Mouse (Mus musculus): ENCODE measurements around the gene Gps1. TPM values are rescaled to one million over a fixed set of nuclear protein-coding genes. Genes with fewer than 3 reads are reported as not detected.

Gene Gps1
- 168 TPM for polyA plus RNA-seq (2017; shearing (Covaris generic))

DNA sequence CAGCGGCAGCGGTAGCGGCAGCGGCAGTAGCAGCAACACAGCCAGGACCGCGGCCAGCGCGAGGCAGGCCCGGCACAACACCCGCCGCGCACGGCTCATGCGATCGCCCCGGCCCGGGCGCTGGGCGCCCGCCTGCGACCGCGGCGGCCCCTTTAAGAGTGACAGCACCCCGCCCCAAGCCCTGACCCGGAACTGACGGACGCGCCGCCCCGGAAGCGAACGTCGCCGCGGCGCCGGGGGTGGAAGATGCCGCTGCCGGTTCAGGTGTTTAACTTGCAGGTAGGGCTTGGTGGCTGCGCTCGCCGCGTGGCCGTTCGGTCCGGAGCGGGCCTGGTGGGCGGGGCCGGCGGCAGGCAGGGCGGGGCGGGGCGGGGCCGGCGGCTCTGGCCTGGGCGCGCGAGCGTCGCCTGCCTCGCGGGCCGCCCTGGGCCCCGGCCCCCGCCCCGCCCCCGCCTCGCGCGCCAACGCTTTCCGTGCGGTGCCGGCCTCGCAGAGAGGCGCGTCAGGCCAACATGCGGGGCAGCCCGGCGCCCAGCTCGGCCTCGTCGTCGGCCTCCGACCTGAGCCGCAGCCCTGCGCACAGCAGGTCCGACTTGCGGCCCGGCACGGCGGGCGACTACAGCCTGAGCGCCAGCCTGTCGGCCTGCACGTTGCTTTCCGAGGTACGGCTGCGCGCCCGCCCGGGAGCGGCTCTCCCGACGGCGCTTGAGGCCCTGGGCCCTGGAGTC, at the start of gene Gps1, which contains the start of gene Rfng:
Gps1 (plus strand) TSS at position 209 of the 728 bp plus-strand sequence.
Rfng (minus strand) TSS at position 144 of the 728 bp plus-strand sequence.

DNA sequence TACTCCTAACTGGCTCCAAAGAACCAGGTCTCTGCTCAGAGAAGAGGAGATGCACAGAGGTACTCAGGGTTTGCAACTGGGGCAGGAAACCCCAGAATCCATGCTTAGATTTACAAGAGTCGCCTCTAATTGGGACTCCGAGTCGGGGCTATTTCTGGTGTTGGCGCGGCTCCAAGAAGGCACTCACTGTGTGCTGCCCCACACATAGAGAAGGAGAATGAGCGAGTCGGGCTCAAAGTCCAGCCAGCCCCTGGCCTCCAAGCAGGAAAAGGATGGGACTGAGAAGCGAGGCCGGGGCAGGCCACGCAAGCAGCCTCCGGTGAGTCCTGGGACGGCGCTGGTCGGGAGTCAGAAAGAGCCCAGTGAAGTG, 21.4 kb upstream of the Gps1 start, which contains the start of gene Hmga1b:
Hmga1b (plus strand) TSS at position 123 of the 370 bp plus-strand sequence.

DNA sequence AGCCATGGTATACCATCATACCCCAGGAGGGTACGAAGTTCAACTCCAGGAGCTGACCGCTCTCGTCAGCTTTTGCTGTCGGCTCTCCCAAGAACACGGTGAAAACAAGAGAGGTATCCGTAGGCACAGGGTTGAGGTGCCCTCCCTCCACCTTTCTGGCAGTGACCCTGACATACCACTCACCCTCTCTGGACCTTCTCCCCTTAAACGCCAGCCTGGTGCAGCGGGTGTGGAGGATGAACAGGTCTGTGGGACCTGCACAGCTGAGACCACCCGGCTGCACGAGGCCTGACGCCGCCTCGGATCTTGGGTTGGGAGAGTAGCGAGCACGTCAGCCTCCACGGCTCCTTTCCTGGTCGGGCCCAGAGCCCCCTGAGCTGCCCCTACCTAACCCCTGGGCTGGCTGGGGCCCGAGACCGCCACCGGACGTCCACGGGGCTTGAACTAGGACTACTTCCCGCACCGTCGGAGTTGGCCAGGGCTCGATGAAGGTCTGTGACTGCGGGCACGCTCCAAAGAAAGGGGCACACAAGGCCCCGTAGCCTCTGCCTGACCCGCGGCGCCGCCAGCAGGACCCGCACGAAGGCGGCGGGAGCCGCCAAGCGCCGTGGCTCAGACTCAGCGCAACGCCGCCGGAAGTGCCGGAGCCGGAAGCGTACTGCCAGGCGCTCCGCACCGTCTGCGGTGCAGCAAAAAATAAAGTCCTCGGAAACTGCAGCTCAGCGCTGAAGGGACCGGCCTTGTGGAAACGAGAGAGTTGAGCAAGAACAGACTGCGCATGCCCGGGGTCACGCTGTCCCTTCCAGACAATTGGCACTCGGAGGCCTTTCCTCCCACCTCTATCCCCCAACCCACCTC, 11.9 kb downstream of the Gps1 start, which contains the start of gene Dus1l:
Dus1l (minus strand) TSS at position 648 of the 858 bp plus-strand sequence.

DNA sequence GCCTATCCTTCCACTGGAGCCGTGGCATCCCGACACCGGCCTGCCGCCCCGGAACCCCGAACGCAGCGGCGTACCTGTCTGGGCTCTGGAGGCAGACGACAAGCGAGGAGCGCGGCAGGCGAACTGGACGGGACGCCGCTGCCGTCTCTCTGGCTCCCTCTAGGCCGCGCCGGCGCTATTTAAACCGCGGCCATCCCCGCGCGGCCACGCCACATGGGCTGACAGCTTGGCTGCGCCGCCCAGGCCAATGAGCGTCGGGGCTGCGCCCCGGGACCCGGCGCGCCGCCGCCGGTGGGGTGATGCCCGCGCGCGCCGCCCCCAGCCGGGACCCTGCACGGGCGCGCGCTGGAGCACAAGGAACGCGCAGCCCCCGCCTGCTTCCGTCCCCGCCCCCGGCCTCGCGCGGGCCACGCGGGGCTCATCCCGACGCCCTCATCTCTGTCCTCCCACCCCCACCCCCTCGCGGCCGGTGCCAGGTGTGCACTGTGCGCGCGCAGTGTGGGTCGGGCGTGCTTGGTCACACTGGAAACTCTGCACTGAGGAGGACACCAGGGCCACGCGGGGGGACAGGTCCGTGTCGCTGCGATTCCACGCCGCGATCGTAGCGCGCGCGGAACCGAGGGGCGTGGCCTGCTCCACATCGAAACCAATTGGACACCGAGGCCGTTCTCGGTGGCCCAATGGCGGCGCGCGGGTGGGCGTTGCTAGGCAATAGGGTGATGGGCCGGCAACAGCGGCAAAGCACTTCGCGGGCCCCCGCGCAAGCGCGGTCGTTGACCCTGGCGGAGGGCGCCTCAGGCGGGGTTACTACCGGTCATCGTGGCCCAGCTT, 40.1 kb downstream of the Gps1 start, which contains the start of gene Fasn:
Fasn (minus strand) TSS at position 592 of the 831 bp plus-strand sequence.

Other genes starting within 250 kb of the Gps1 start
- 124 TPM for gene Mcrip1, start 234.5 kb upstream of the Gps1 start, polyA plus RNA-seq (2017; shearing (Covaris generic))
- not detected for gene Ppp1r27, start 233.1 kb upstream of the Gps1 start, polyA plus RNA-seq (2017; shearing (Covaris generic))
- gene P4hb, start 211.0 kb upstream of the Gps1 start, polyA plus RNA-seq (2017; shearing (Covaris generic)) = 279 TPM
- 896 TPM for gene Arhgdia, start 202.6 kb upstream of the Gps1 start, polyA plus RNA-seq (2017; shearing (Covaris generic))
- gene Alyref, start 185.9 kb upstream of the Gps1 start, polyA plus RNA-seq (2017; shearing (Covaris generic)) = 6.6 TPM
- gene Anapc11, start 185.9 kb upstream of the Gps1 start, polyA plus RNA-seq (2017; shearing (Covaris generic)) = 129 TPM
- 1.3 TPM for gene Npb, start 175.8 kb upstream of the Gps1 start, polyA plus RNA-seq (2017; shearing (Covaris generic))
- gene Pcyt2, start 166.3 kb upstream of the Gps1 start, polyA plus RNA-seq (2017; shearing (Covaris generic)) = 170 TPM
- gene Sirt7, start 159.0 kb upstream of the Gps1 start, polyA plus RNA-seq (2017; shearing (Covaris generic)) = 233 TPM
- 12.0 TPM for gene Mafg, start 150.7 kb upstream of the Gps1 start, polyA plus RNA-seq (2017; shearing (Covaris generic))
- gene Pycr1, start 140.5 kb upstream of the Gps1 start, polyA plus RNA-seq (2017; shearing (Covaris generic)) = 1.00 TPM
- gene Myadml2, start 136.1 kb upstream of the Gps1 start, polyA plus RNA-seq (2017; shearing (Covaris generic)) = not detected
- not detected for gene Notum, start 123.1 kb upstream of the Gps1 start, polyA plus RNA-seq (2017; shearing (Covaris generic))
- gene Aspscr1, start 111.3 kb upstream of the Gps1 start, polyA plus RNA-seq (2017; shearing (Covaris generic)) = 141 TPM
- gene Cenpx, start 70.5 kb upstream of the Gps1 start, polyA plus RNA-seq (2017; shearing (Covaris generic)) = 128 TPM
- 84.9 TPM for gene Lrrc45, start 70.3 kb upstream of the Gps1 start, polyA plus RNA-seq (2017; shearing (Covaris generic))
- gene Rac3, start 62.8 kb upstream of the Gps1 start, polyA plus RNA-seq (2017; shearing (Covaris generic)) = 0.27 TPM
- gene Dcxr, start 57.0 kb upstream of the Gps1 start, polyA plus RNA-seq (2017; shearing (Covaris generic)) = 26.0 TPM
- not detected for gene Cbr2, start 52.2 kb upstream of the Gps1 start, polyA plus RNA-seq (2017; shearing (Covaris generic))
- gene Hmga1b, start 21.5 kb upstream of the Gps1 start, polyA plus RNA-seq (2017; shearing (Covaris generic)) = 34.4 TPM
- 3.2 TPM for gene Rfng, start 65 bp upstream of the Gps1 start, polyA plus RNA-seq (2017; shearing (Covaris generic))
- gene Dus1l, start 12.1 kb downstream of the Gps1 start, polyA plus RNA-seq (2017; shearing (Covaris generic)) = 80.7 TPM
- gene Fasn, start 40.3 kb downstream of the Gps1 start, polyA plus RNA-seq (2017; shearing (Covaris generic)) = 54.9 TPM
- 0.98 TPM for gene Ccdc57, start 148.6 kb downstream of the Gps1 start, polyA plus RNA-seq (2017; shearing (Covaris generic))
- gene Slc16a3, start 164.2 kb downstream of the Gps1 start, polyA plus RNA-seq (2017; shearing (Covaris generic)) = 18.6 TPM
- 143 TPM for gene Csnk1d, start 207.1 kb downstream of the Gps1 start, polyA plus RNA-seq (2017; shearing (Covaris generic))